Mouse (Mus musculus): ENCODE results near the gene Cd4.

DNA sequence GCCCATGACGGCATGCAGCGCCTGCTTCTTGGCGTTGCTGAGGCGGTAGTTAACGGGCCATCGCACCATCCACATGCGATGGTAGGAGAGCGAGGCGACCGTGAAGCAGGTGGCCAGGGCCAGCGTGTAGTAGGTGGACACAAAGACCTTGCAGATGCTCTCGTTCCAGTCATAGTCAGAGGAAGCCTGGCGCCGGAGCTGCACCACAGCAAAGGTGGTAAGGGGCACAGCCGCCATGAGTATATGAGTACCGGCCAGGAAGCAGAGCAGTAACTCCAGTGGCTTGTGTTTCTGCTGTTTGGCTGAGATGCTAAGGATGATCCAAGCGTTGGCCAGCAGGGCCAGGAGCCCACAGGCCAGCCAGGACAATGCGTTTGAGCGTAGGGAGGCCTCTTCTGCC lies 26.8 kb downstream of the Cd4 start:
- TF ChIP-seq CTCF (IDR thresholded peaks at IDR 0.05; ENCODE audit: borderline replicate concordance, insufficient read depth, low read depth, low read length) (no peak), POLR2A (IDR thresholded peaks at IDR 0.05; ENCODE audit: borderline replicate concordance, insufficient read depth, low read length) (no peak)
